Mouse (Mus musculus) limb, embryonic 10.5 days (tissue): ENCODE results near the gene Sike1. TPM values are rescaled to one million over a fixed set of nuclear protein-coding genes. Genes with fewer than 3 reads are reported as not detected.

ENCODE experiments used
- DNase-seq: peaks from one replicate; pipeline ENCODE4 v3.0.0-alpha.2; 2017; ENCODE audit warnings: low spot score
- H3K27ac ChIP-seq: fragments of 300-500 bp; sonication (generic); 2 replicates; pipeline ENCODE4 v1.5.1; 2016; ENCODE audit warnings: mild to moderate bottlenecking
- H3K27me3 ChIP-seq: fragments of 300-500 bp; sonication (generic); 2 replicates; pipeline ENCODE4 v1.6.1; 2016; ENCODE audit warnings: low read depth, mild to moderate bottlenecking; ENCODE audit not compliant: poor library complexity, severe bottlenecking
- H3K36me3 ChIP-seq: fragments of 300-500 bp; sonication (generic); 2 replicates; pipeline ENCODE4 v1.6.1; 2016; ENCODE audit warnings: mild to moderate bottlenecking, moderate library complexity
- H3K4me1 ChIP-seq: fragments of 300-500 bp; sonication (generic); 2 replicates; pipeline ENCODE4 v1.6.1; 2016
- H3K4me3 ChIP-seq: fragments of 300-500 bp; sonication (generic); 2 replicates; pipeline ENCODE4 v1.5.1; 2016; ENCODE audit warnings: mild to moderate bottlenecking, moderate library complexity
- H3K9me3 ChIP-seq: fragments of 300-500 bp; sonication (generic); replicated peaks from 2 replicates; pipeline ENCODE4 v1.6.1; 2016; ENCODE audit warnings: mild to moderate bottlenecking
- WGBS: fragments of 180-500 bp; shearing (Covaris S2); methylation state at CpG from one replicate; pipeline ENCODE4 v1.1.7; 2016; 5-methylcytosine and 5-hydroxymethylcytosine counted together
- polyA plus RNA-seq: library from polyadenylated mRNA; unstranded; fragments of >200 nt; fragmentation: Nextera tagmentation; extraction: Ambion mirVana; gene quantifications from 2 replicates; pipeline ENCODE4 v1.2.1, GENCODE M21; 2016

Sike1 gene
- polyA plus RNA-seq, 1 experiment from 2014 or later: 53.9 TPM

DNA sequence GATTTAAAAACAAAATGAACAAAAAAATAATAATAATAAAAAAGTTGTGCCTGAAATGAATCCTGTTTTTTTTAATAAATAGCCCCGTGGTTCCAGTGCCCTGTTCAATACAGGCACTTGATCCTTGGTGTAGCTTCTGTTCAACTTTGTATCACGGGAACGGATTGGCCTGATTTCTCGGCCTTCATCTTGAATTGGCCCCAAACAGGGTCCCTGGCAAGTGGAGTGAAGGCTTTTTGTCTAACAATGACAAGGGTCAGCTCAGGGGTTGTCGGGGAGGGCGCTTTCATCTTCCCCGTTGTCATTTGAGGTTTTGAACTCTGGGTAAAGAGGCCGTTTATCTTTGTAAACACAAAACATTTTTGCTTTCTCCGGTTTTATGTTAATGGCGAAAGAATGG is 62.2 kb downstream of the Sike1 start:
- 7% methylated on average over 10 of the region's 10 CpGs for WGBS
- Histone ChIP-seq H3K27me3 (no peaks in the 10 kb centered on the region), H3K4me1 (peaks cover 7% of the 10 kb centered on the region; the same call in 1 of the 2 replicates), H3K9me3 (no peaks in the 10 kb centered on the region), H3K36me3 (peaks cover 74% of the 10 kb centered on the region), H3K27ac (peak overlapping the region; percentile 97), H3K4me3 (peak overlapping the region; percentile 81)
- no peak for DNase-seq

Other genes with a start within 250 kb of the Sike1 start
- 0.08 TPM in 1 of 2 replicates, not detected in the other for gene Tshb, start 213.0 kb upstream of the Sike1 start, polyA plus RNA-seq
- gene Sycp1, start 59.6 kb upstream of the Sike1 start, polyA plus RNA-seq: not detected in 2 replicates
- gene Nr1h5, start 31.6 kb upstream of the Sike1 start, polyA plus RNA-seq: not detected in 2 replicates
- gene Csde1, start 24.7 kb downstream of the Sike1 start, polyA plus RNA-seq: 380 and 462 TPM in 2 replicates
- gene Nras, start 62.6 kb downstream of the Sike1 start, polyA plus RNA-seq: 123 and 134 TPM in 2 replicates
- gene Ampd1, start 78.3 kb downstream of the Sike1 start, polyA plus RNA-seq: 0.10 TPM in 1 of 2 replicates, not detected in the other
- 1.7 and 3.1 TPM in 2 replicates for gene Dennd2c, start 106.9 kb downstream of the Sike1 start, polyA plus RNA-seq
- gene Bcas2, start 175.9 kb downstream of the Sike1 start, polyA plus RNA-seq: 234 and 238 TPM in 2 replicates